Mouse (Mus musculus): ENCODE results near the gene Atg10.
"Not testable (repeated sequence)": the region's sequence is repeated elsewhere in the genome, so short reads cannot be mapped to it uniquely, and the experiment has no call there.

Atg10 gene

GRCm38 (mm10) chr13:90958894-90959293 lies 264.9 kb downstream of the Atg10 start:
- in situ Hi-C loops (cut with MboI, MseI): no loop called here

GRCm38 (mm10) chr13:90939600-90939999 lies 284.2 kb downstream of the Atg10 start:
- in situ Hi-C loops (cut with MboI, MseI): loop anchor here (10.0 kb wide), 1 partner anchor 755 kb away; no protein-coding TSS in a partner anchor

- in situ Hi-C loops (cut with MboI, MseI): loop anchor here (10.0 kb wide), 1 partner anchor 756 kb away; no protein-coding TSS in a partner anchor
Measured at GRCm38 (mm10) chr13:90939192-90939591, 284.6 kb downstream of the Atg10 start.

GRCm38 (mm10) chr13:90935852-90936251 lies 287.9 kb downstream of the Atg10 start:
- in situ Hi-C loops (cut with MboI, MseI): loop anchor here (10.0 kb wide), 1 partner anchor 759 kb away; no protein-coding TSS in a partner anchor

- in situ Hi-C loops (cut with MboI, MseI): loop anchor here (10.0 kb wide), 1 partner anchor 762 kb away; no protein-coding TSS in a partner anchor
Measured at GRCm38 (mm10) chr13:90933256-90933655, 290.5 kb downstream of the Atg10 start.

- in situ Hi-C loops (cut with MboI, MseI): loop anchor here (10.0 kb wide), 1 partner anchor 765 kb away; no protein-coding TSS in a partner anchor
Measured at GRCm38 (mm10) chr13:90929847-90930246, 293.9 kb downstream of the Atg10 start.

GRCm38 (mm10) chr13:90928266-90928665 lies 295.5 kb downstream of the Atg10 start:
- in situ Hi-C loops (cut with MboI, MseI): not testable (repeated sequence)

GRCm38 (mm10) chr13:90926938-90927633 lies 296.7 kb downstream of the Atg10 start:
- in situ Hi-C loops (cut with MboI, MseI): no loop called here

GRCm38 (mm10) chr13:90926125-90926765 lies 297.5 kb downstream of the Atg10 start:
- in situ Hi-C loops (cut with MboI, MseI): no loop called here

- in situ Hi-C loops (cut with MboI, MseI): no loop called here
Measured at GRCm38 (mm10) chr13:90925191-90925590, 298.6 kb downstream of the Atg10 start.

GRCm38 (mm10) chr13:90924072-90924471 lies 299.7 kb downstream of the Atg10 start:
- in situ Hi-C loops (cut with MboI, MseI): no loop called here

GRCm38 (mm10) chr13:90923617-90924016 lies 300.2 kb downstream of the Atg10 start:
- in situ Hi-C loops (cut with MboI, MseI): not testable (repeated sequence)

GRCm38 (mm10) chr13:90922751-90923612 lies 300.8 kb downstream of the Atg10 start, which contains the start of gene Rps23:
Gene Rps23 (plus strand): TSS chr13:90922958.
- in situ Hi-C loops (cut with MboI, MseI): no loop called here

- in situ Hi-C loops (cut with MboI, MseI): no loop called here
Measured at GRCm38 (mm10) chr13:90914721-90915120, 309.0 kb downstream of the Atg10 start.

GRCm38 (mm10) chr13:90913675-90914192 lies 310.0 kb downstream of the Atg10 start:
- in situ Hi-C loops (cut with MboI, MseI): no loop called here

- in situ Hi-C loops (cut with MboI, MseI): no loop called here
Measured at GRCm38 (mm10) chr13:90912760-90913674, 310.8 kb downstream of the Atg10 start.

GRCm38 (mm10) chr13:90907376-90907775 lies 316.4 kb downstream of the Atg10 start:
- in situ Hi-C loops (cut with MboI, MseI): no loop called here

GRCm38 (mm10) chr13:90905176-90905575 lies 318.6 kb downstream of the Atg10 start, which contains the start of gene Atp6ap1l:
Gene Atp6ap1l (minus strand): TSS chr13:90905355.
- in situ Hi-C loops (cut with MboI, MseI): no loop called here

GRCm38 (mm10) chr13:90896821-90897220 lies 326.9 kb downstream of the Atg10 start:
- in situ Hi-C loops (cut with MboI, MseI): no loop called here

- in situ Hi-C loops (cut with MboI, MseI): no loop called here
Measured at GRCm38 (mm10) chr13:90896098-90896497, 327.7 kb downstream of the Atg10 start.

All from T-helper 1 cell (primary cell).